Mouse (Mus musculus): ENCODE measurements at regions not wholly inside any gene's neighbourhood (a gene's known extent, or its start where the extent isn't known, plus 50 kb on each side); places are given as distances from the start of the nearest gene placed in this dataset.

DNA sequence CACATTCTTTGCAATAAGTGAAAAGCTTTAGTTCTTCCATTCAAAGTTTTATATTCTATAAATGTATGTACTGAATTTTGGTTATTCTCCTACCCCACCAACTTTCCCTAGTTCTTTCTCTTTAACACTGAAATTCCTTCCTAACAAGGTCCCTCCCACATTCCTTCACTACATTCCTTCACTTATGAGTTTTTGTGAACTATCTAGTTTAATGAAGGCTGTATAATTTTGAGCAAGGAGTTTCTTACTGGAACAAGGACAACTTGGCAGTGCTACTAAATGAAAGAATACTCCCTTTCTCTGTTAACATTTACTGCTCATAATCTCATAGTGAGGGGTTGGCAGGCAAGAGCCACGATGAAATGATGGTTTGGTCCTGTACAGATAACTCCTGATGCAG lies 1905.9 kb upstream of the Cdh20 start:
- TF ChIP-seq CTCF (IDR thresholded peaks at IDR 0.05; ENCODE audit: low read depth): no peak
- no peak for TF ChIP-seq EP300 (optimal IDR thresholded peaks at IDR 0.05)
